Mouse (Mus musculus): ENCODE data around the gene Bmpr1b. TPM values are rescaled to one million over a fixed set of nuclear protein-coding genes. Genes with fewer than 3 reads are reported as not detected.

Gene Bmpr1b
- polyA plus RNA-seq, 1 experiment, result 0.25 TPM

DNA sequence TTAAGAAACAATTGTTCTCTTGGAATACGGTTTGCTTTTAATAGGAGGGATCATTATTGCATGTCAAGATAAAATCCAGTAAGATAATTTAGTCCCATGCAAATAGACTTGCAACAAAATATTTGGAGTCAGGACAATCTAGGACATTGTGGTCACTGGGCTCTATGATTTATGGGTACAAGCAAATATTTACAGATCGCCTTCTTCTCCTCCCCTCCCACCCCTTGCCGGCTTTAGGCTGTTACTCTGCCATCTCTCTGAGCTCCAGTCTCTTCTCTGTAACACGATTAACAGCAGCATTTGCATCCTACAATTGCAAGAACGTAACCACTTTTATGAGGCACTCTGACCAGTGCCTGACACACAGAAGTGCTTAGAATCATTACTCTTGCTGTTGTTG, 104.1 kb downstream of the Bmpr1b start:
- H3K4me3 ChIP-seq (ENCODE audit: low read depth, low read length), result no peak overlapping the region
- no peak overlapping the region for H3K9ac ChIP-seq (ENCODE audit: low read depth, poor library complexity, severe bottlenecking)
- H3K36me3 ChIP-seq (ENCODE audit: control insufficient read depth, insufficient read depth, low read length, poor library complexity, severe bottlenecking), result no peaks in the 10 kb centered on the region
- no peaks in the 10 kb centered on the region for H3K4me1 ChIP-seq (ENCODE audit: control insufficient read depth, insufficient read depth, low read length)
- TF ChIP-seq CTCF (IDR thresholded peaks at IDR 0.05; ENCODE audit: low read depth, low read length) (no peak), POLR2A (IDR thresholded peaks at IDR 0.05; ENCODE audit: insufficient read depth, low read length) (no peak), EP300 (IDR thresholded peaks at IDR 0.05; ENCODE audit: insufficient read depth, low read depth, low read length) (no peak)
- H3K27me3 ChIP-seq (ENCODE audit: control insufficient read depth, insufficient read depth, low read length, poor library complexity, severe bottlenecking), result no peaks in the 10 kb centered on the region
- H3K9me3 ChIP-seq (replicated peaks; ENCODE audit: control insufficient read depth, insufficient read depth, low read length, poor library complexity, severe bottlenecking), result no peaks in the 10 kb centered on the region
- no peak overlapping the region for H3K27ac ChIP-seq (ENCODE audit: insufficient read depth, low read length)

DNA sequence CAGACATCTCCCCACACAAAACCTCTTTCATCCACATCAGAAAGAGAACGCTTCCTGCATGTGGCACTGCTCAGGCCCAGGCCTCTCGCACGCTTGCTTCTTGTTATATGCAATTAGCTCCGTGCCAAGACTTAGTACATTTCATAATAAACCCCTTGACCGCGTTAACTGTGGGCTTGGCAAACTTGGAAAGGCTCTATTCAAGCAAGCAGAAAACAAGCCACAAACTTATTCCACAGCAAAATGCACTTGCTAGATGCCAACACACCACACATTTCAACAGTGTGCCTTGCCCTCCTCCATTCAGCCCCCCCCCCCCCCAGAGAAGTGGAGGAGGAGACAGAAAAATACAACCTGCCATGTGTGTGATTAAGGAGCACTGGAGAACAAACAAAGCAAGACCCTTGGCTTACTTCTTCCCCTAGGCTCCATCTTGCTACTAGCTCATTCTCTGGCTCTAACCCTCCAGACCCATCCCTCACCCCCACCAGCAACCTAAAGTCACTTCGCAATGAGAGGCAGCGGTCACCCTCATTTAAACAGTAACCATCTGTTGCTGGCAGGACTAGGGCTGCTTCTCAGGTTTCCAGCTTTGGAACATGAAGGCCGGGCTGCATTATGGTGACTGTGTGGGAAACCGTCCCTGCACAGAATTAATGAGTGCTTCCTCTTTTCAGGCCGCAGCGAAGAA, 105.5 kb downstream of the Bmpr1b start:
- Histone ChIP-seq H3K9ac (ENCODE audit: low read depth, poor library complexity, severe bottlenecking) (no peak overlapping the region), H3K9me3 (replicated peaks; ENCODE audit: control insufficient read depth, insufficient read depth, low read length, poor library complexity, severe bottlenecking) (no peaks in the 10 kb centered on the region), H3K27me3 (ENCODE audit: control insufficient read depth, insufficient read depth, low read length, poor library complexity, severe bottlenecking) (no peaks in the 10 kb centered on the region), H3K4me3 (ENCODE audit: low read depth, low read length) (no peak overlapping the region), H3K4me1 (ENCODE audit: control insufficient read depth, insufficient read depth, low read length) (no peaks in the 10 kb centered on the region), H3K36me3 (ENCODE audit: control insufficient read depth, insufficient read depth, low read length, poor library complexity, severe bottlenecking) (no peaks in the 10 kb centered on the region), H3K27ac (ENCODE audit: insufficient read depth, low read length) (no peak overlapping the region)
- TF ChIP-seq CTCF (IDR thresholded peaks at IDR 0.05; ENCODE audit: low read depth, low read length) (no peak), POLR2A (IDR thresholded peaks at IDR 0.05; ENCODE audit: insufficient read depth, low read length) (no peak), EP300 (IDR thresholded peaks at IDR 0.05; ENCODE audit: insufficient read depth, low read depth, low read length) (no peak)

DNA sequence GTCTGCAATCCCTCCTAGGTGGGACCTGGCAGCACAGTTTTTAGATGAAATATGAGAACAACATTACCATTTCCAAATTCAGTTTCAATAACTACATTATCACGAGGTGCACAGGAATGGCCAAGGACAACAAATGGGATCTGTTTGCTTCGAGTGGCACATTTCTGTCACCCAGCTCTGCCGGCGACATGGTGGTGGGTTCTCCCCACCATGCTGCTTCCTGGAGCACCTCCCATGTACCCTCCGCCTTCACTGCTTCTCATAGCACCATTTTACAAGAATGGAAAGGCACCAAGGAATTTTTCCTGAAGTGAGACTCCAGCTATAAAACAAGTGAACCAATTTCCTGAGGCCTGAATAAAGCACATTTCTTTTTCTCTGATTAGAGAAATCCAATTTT, 108.0 kb downstream of the Bmpr1b start:
- H3K9me3 ChIP-seq (replicated peaks; ENCODE audit: control insufficient read depth, insufficient read depth, low read length, poor library complexity, severe bottlenecking), result no peaks in the 10 kb centered on the region
- H3K4me1 ChIP-seq (ENCODE audit: control insufficient read depth, insufficient read depth, low read length), result no peaks in the 10 kb centered on the region
- TF ChIP-seq CTCF (IDR thresholded peaks at IDR 0.05; ENCODE audit: low read depth, low read length), result no peak
- TF ChIP-seq EP300 (IDR thresholded peaks at IDR 0.05; ENCODE audit: insufficient read depth, low read depth, low read length), result no peak
- TF ChIP-seq POLR2A (IDR thresholded peaks at IDR 0.05; ENCODE audit: insufficient read depth, low read length), result no peak
- H3K36me3 ChIP-seq (ENCODE audit: control insufficient read depth, insufficient read depth, low read length, poor library complexity, severe bottlenecking), result no peaks in the 10 kb centered on the region
- no peak overlapping the region for H3K27ac ChIP-seq (ENCODE audit: insufficient read depth, low read length)
- H3K4me3 ChIP-seq (ENCODE audit: low read depth, low read length), result no peak overlapping the region
- H3K27me3 ChIP-seq (ENCODE audit: control insufficient read depth, insufficient read depth, low read length, poor library complexity, severe bottlenecking), result no peaks in the 10 kb centered on the region
- H3K9ac ChIP-seq (ENCODE audit: low read depth, poor library complexity, severe bottlenecking), result no peak overlapping the region

DNA sequence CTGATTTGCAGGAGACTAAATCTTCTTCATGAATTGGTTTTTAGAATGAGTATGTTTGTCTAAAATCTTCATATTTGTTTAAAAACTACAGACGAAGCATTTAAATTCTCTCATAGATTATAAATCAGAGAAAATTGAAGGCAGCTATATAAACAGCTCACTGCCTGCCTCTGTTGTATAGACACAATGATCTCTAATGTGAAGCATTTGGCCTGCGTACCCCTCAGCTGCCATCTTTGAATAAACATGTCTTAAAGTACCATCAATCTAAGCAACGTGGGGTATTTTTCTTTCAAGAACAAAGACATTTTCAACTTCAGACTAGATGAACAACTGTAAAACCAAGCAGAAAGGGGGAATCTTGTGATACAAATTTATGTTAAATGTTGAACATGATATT, 109.3 kb downstream of the Bmpr1b start:
- no peak overlapping the region for H3K9ac ChIP-seq (ENCODE audit: low read depth, poor library complexity, severe bottlenecking)
- H3K27me3 ChIP-seq (ENCODE audit: control insufficient read depth, insufficient read depth, low read length, poor library complexity, severe bottlenecking), result no peaks in the 10 kb centered on the region

DNA sequence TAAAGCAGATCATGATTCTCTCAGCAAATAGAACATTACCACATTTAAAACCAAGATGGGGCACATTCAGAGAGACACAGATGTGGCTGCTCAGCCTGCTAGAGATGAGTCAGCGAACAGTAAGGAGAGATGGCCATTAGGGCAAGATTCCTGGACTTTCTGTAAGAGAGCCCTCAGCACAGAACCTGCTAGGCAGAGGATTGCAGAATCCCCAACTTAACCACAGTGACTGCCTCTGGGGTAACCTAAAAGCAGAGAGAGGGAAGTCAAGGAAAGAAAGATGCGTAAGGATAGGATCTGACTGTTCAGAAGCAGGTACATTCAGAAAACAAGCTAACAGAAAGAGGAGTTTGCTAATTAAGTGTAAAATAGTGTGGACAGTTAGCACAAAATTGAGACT, 118.5 kb downstream of the Bmpr1b start:
- no peaks in the 10 kb centered on the region for H3K36me3 ChIP-seq (ENCODE audit: control insufficient read depth, insufficient read depth, low read length, poor library complexity, severe bottlenecking)
- H3K4me3 ChIP-seq (ENCODE audit: low read depth, low read length), result no peak overlapping the region
- H3K9me3 ChIP-seq (replicated peaks; ENCODE audit: control insufficient read depth, insufficient read depth, low read length, poor library complexity, severe bottlenecking), result no peaks in the 10 kb centered on the region
- no peak for TF ChIP-seq POLR2A (IDR thresholded peaks at IDR 0.05; ENCODE audit: insufficient read depth, low read length)
- no peak for TF ChIP-seq CTCF (IDR thresholded peaks at IDR 0.05; ENCODE audit: low read depth, low read length)
- no peak for TF ChIP-seq EP300 (IDR thresholded peaks at IDR 0.05; ENCODE audit: insufficient read depth, low read depth, low read length)
- H3K27me3 ChIP-seq (ENCODE audit: control insufficient read depth, insufficient read depth, low read length, poor library complexity, severe bottlenecking), result no peaks in the 10 kb centered on the region
- H3K9ac ChIP-seq (ENCODE audit: low read depth, poor library complexity, severe bottlenecking), result no peak overlapping the region
- no peak overlapping the region for H3K27ac ChIP-seq (ENCODE audit: insufficient read depth, low read length)
- no peaks in the 10 kb centered on the region for H3K4me1 ChIP-seq (ENCODE audit: control insufficient read depth, insufficient read depth, low read length)

More for the DNA sequence above, 109.3 kb downstream of the Bmpr1b start:
- Histone ChIP-seq H3K36me3 (ENCODE audit: control insufficient read depth, insufficient read depth, low read length, poor library complexity, severe bottlenecking) (no peaks in the 10 kb centered on the region), H3K9me3 (replicated peaks; ENCODE audit: control insufficient read depth, insufficient read depth, low read length, poor library complexity, severe bottlenecking) (no peaks in the 10 kb centered on the region), H3K4me1 (ENCODE audit: control insufficient read depth, insufficient read depth, low read length) (no peaks in the 10 kb centered on the region), H3K4me3 (ENCODE audit: low read depth, low read length) (no peak overlapping the region), H3K27ac (ENCODE audit: insufficient read depth, low read length) (no peak overlapping the region)
- TF ChIP-seq EP300 (IDR thresholded peaks at IDR 0.05; ENCODE audit: insufficient read depth, low read depth, low read length), result no peak
- TF ChIP-seq CTCF (IDR thresholded peaks at IDR 0.05; ENCODE audit: low read depth, low read length), result no peak
- TF ChIP-seq POLR2A (IDR thresholded peaks at IDR 0.05; ENCODE audit: insufficient read depth, low read length), result no peak

DNA sequence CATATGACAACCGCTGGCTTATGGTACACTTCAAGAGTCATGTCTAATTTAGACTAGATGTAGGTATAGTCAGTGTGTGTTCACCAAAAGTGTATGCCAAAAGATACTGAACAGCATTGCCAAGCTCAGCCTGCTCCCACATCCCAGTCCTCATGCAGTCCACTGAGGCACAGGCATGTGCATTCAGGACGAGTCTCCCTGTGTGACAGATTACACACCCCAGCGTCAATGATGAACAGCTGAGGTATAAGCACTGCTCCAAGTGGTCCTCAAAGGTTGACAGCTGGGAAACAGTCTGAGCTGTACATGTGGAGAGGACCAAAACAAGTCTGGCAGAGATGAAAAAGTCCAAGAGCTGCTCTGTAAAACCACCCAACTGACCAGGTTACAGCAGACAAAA, 119.6 kb downstream of the Bmpr1b start:
- Histone ChIP-seq H3K36me3 (ENCODE audit: control insufficient read depth, insufficient read depth, low read length, poor library complexity, severe bottlenecking) (no peaks in the 10 kb centered on the region), H3K4me1 (ENCODE audit: control insufficient read depth, insufficient read depth, low read length) (no peaks in the 10 kb centered on the region), H3K9ac (ENCODE audit: low read depth, poor library complexity, severe bottlenecking) (no peak overlapping the region), H3K27me3 (ENCODE audit: control insufficient read depth, insufficient read depth, low read length, poor library complexity, severe bottlenecking) (no peaks in the 10 kb centered on the region), H3K4me3 (ENCODE audit: low read depth, low read length) (no peak overlapping the region), H3K9me3 (replicated peaks; ENCODE audit: control insufficient read depth, insufficient read depth, low read length, poor library complexity, severe bottlenecking) (no peaks in the 10 kb centered on the region), H3K27ac (ENCODE audit: insufficient read depth, low read length) (no peak overlapping the region)
- TF ChIP-seq CTCF (IDR thresholded peaks at IDR 0.05; ENCODE audit: low read depth, low read length) (no peak), EP300 (IDR thresholded peaks at IDR 0.05; ENCODE audit: insufficient read depth, low read depth, low read length) (no peak), POLR2A (IDR thresholded peaks at IDR 0.05; ENCODE audit: insufficient read depth, low read length) (no peak)

All from ES-Bruce4 (cell line).